Comparison of ENCODE assay signal across 8 mouse cellular contexts in genomic region chr4:138724354-138725126, GRCm38 (mm10). TPM values are rescaled to one million over a fixed set of nuclear protein-coding genes. Genes with fewer than 3 reads are reported as not detected.
DNase-seq lines count a peak whose midpoint lies in the region; ATAC-seq and TF ChIP-seq lines count a peak whose summit lies in the region.

Pla2g2c (plus strand) TSS chr4:138724792.

- no peaks in the 10 kb centered on the region for H3K9me3 ChIP-seq in ES-Bruce4 (replicated peaks; ENCODE audit: control insufficient read depth, insufficient read depth, low read length, poor library complexity, severe bottlenecking)
- H3K9me3 ChIP-seq in forebrain, embryonic 16.5 days (ENCODE audit: control insufficient read depth, low read length), result no peaks in the 10 kb centered on the region
- H3K9me3 ChIP-seq in liver, embryonic 12.5 days (replicated peaks), result no peaks in the 10 kb centered on the region

- peak within 1 kb of the TSS; percentile 51 for H3K4me2 ChIP-seq in forebrain, embryonic 16.5 days (ENCODE audit: low read length)
- H3K4me2 ChIP-seq in liver, embryonic 12.5 days, result peak within 1 kb of the TSS; percentile 41

- peak within 1 kb of the TSS; percentile 11; the same call in 1 of the 2 replicates for H3K4me3 ChIP-seq in kidney, adult 2 months (ENCODE audit: insufficient read depth, low read depth, low read length)
- H3K4me3 ChIP-seq in ES-Bruce4 (ENCODE audit: low read depth, low read length), result peak within 1 kb of the TSS; percentile 72
- H3K4me3 ChIP-seq in forebrain, embryonic 16.5 days (replicated peaks; ENCODE audit: low read length), result peak within 1 kb of the TSS; percentile 27
- peak within 1 kb of the TSS; percentile 9; the same call in 1 of the 2 replicates for H3K4me3 ChIP-seq in liver, embryonic 12.5 days

- no peaks in the 10 kb centered on the region for H3K27me3 ChIP-seq in kidney, adult 2 months (replicated peaks; ENCODE audit: control insufficient read depth, insufficient read depth, low read length)
- no peaks in the 10 kb centered on the region for H3K27me3 ChIP-seq in ES-Bruce4 (ENCODE audit: control insufficient read depth, insufficient read depth, low read length, poor library complexity, severe bottlenecking)
- H3K27me3 ChIP-seq in forebrain, embryonic 16.5 days (replicated peaks; ENCODE audit: control insufficient read depth, insufficient read depth, low read length), result no peaks in the 10 kb centered on the region
- peaks cover 68% of the 10 kb centered on the region for H3K27me3 ChIP-seq in liver, embryonic 12.5 days (replicated peaks)

- H3K27ac ChIP-seq in kidney, adult 2 months (ENCODE audit: insufficient read depth, low read depth, low read length), result peak within 1 kb of the TSS; percentile 21
- no peak within 1 kb of the TSS for H3K27ac ChIP-seq in ES-Bruce4 (ENCODE audit: insufficient read depth, low read length)
- no peak within 1 kb of the TSS for H3K27ac ChIP-seq in forebrain, embryonic 16.5 days (ENCODE audit: low read length)
- peak within 1 kb of the TSS; percentile 36; the same call in 1 of the 2 replicates for H3K27ac ChIP-seq in liver, embryonic 12.5 days

- H3K9ac ChIP-seq in ES-Bruce4 (ENCODE audit: low read depth, poor library complexity, severe bottlenecking), result peak within 1 kb of the TSS; percentile 46; the same call in 1 of the 2 replicates
- H3K9ac ChIP-seq in forebrain, embryonic 16.5 days (replicated peaks; ENCODE audit: low read depth, low read length), result peak within 1 kb of the TSS; percentile 30; the same call in 1 of the 2 replicates
- no peak within 1 kb of the TSS for H3K9ac ChIP-seq in liver, embryonic 12.5 days

- no peak for TF ChIP-seq POLR2A in kidney, adult 2 months (IDR thresholded peaks at IDR 0.05; ENCODE audit: low read depth, low read length)
- TF ChIP-seq POLR2A in ES-Bruce4 (IDR thresholded peaks at IDR 0.05; ENCODE audit: insufficient read depth, low read length), result no peak

- DNase-seq in kidney, adult 2 months, result no peak
- DNase-seq in kidney, adult 8-10 months, result no peak
- DNase-seq in adrenal gland, postnatal 36 days, result no peak
- no peak for DNase-seq in urinary bladder, postnatal 25 days (ENCODE audit: low spot score)

- peaks cover 23% of the 10 kb centered on the region for H3K4me1 ChIP-seq in kidney, adult 2 months (ENCODE audit: control insufficient read depth, insufficient read depth, low read length)
- peaks cover 3% of the 10 kb centered on the region for H3K4me1 ChIP-seq in ES-Bruce4 (ENCODE audit: control insufficient read depth, insufficient read depth, low read length)
- peaks cover 20% of the 10 kb centered on the region for H3K4me1 ChIP-seq in forebrain, embryonic 16.5 days (replicated peaks; ENCODE audit: control insufficient read depth, insufficient read depth, low read length)
- H3K4me1 ChIP-seq in liver, embryonic 12.5 days, result peaks cover 18% of the 10 kb centered on the region; the same call in 1 of the 2 replicates

- TF ChIP-seq CTCF in kidney, adult 2 months (conservative IDR thresholded peaks at IDR 0.05; ENCODE audit: insufficient read depth, insufficient read length, low read depth, low read length), result no peak
- TF ChIP-seq CTCF in ES-Bruce4 (IDR thresholded peaks at IDR 0.05; ENCODE audit: low read depth, low read length), result no peak

- 32% methylated on average over 18 of the region's 18 CpGs for WGBS in kidney, adult 2 months
- WGBS in forebrain, embryonic 16.5 days, result 57% methylated on average over 18 of the region's 18 CpGs
- 19% methylated on average over 18 of the region's 18 CpGs for WGBS in liver, embryonic 12.5 days (ENCODE audit: insufficient replicate concordance)

- H3K36me3 ChIP-seq in kidney, adult 2 months (ENCODE audit: control insufficient read depth, insufficient read depth, low read length), result no peaks in the 10 kb centered on the region
- H3K36me3 ChIP-seq in ES-Bruce4 (ENCODE audit: control insufficient read depth, insufficient read depth, low read length, poor library complexity, severe bottlenecking), result no peaks in the 10 kb centered on the region
- no peaks in the 10 kb centered on the region for H3K36me3 ChIP-seq in forebrain, embryonic 16.5 days (ENCODE audit: control insufficient read depth, insufficient read depth)
- no peaks in the 10 kb centered on the region for H3K36me3 ChIP-seq in liver, embryonic 12.5 days

- no peak for ATAC-seq in forebrain, embryonic 16.5 days
- ATAC-seq in liver, embryonic 12.5 days, result no peak
- ATAC-seq in inflammation-experienced regulatory T-cells, adult 6 months, result no peak

- no peak for TF ChIP-seq EP300 in ES-Bruce4 (IDR thresholded peaks at IDR 0.05; ENCODE audit: insufficient read depth, low read depth, low read length)

RNA-seq across cellular contexts. Expression of gene Pla2g2c, which starts in this region (rescaled TPM):
- 0.87 and 1.2 TPM in 2 replicates for polyA plus RNA-seq in kidney, adult 2 months (2012; rRNA removed)
- polyA plus RNA-seq in ES-Bruce4 (2011; ENCODE audit: insufficient read depth, insufficient read length, low read depth, missing spikeins), result 0.68 and 0.79 TPM in 2 replicates
- polyA plus RNA-seq in forebrain, embryonic 16.5 days (2015; fragmentation: Nextera tagmentation; extraction: Ambion mirVana), result not detected in 2 replicates
- 0.10 TPM in 1 of 2 replicates, not detected in the other for polyA plus RNA-seq in liver, embryonic 12.5 days (2016; fragmentation: Nextera tagmentation; extraction: Ambion mirVana)
- polyA plus RNA-seq in inflammation-experienced regulatory T-cells, adult 6 months (2017; shearing (Covaris generic)), result not detected
- total RNA-seq in adrenal gland, postnatal 36 days (2021), result under 1 TPM; 0.20 to 0.43 TPM

Comparison
In these comparisons a context has a peak if more than half of its experiments do, and no peak if none do; other contexts are left out.
1. H3K27ac ChIP-seq: peak in kidney, adult 2 months (single experiment) and liver, embryonic 12.5 days (single experiment); none in ES-Bruce4 (single experiment) and forebrain, embryonic 16.5 days (single experiment).
2. H3K4me3 ChIP-seq: peak in every context shown above with its lines; median percentile 72 in ES-Bruce4; 27 in forebrain, embryonic 16.5 days; 11 in kidney, adult 2 months; 9 in liver, embryonic 12.5 days.